Mouse (Mus musculus) heart, postnatal 0 days (tissue): Measurements from ENCODE around the gene Gcn1l1. TPM values are rescaled to one million over a fixed set of nuclear protein-coding genes. Genes with fewer than 3 reads are reported as not detected.

Experiments used
- ATAC-seq: fragments of 200-750 bp; cut with Nextera tagmentation; 2 replicates; pipeline ENCODE4 v1.8.0; 2017; ENCODE audit warnings: low read depth, moderate number of reproducible peaks, moderate library complexity; ENCODE audit not compliant: insufficient read depth
- DNase-seq: peaks from one replicate; pipeline ENCODE4 v3.0.0-alpha.2; 2016; ENCODE audit warnings: low spot score
- H3K27ac ChIP-seq: fragments of 300-500 bp; sonication (generic); 2 replicates; pipeline ENCODE4 v1.5.1; 2014; ENCODE audit warnings: low read depth, mild to moderate bottlenecking
- H3K27me3 ChIP-seq: fragments of 300-500 bp; sonication (generic); 2 replicates; pipeline ENCODE4 v1.6.1; 2014; ENCODE audit warnings: low read length, mixed read lengths; ENCODE audit not compliant: control insufficient read depth, insufficient read depth
- H3K36me3 ChIP-seq: fragments of 300-500 bp; sonication (generic); replicated peaks from 2 replicates; pipeline ENCODE4 v1.6.1; 2014; ENCODE audit warnings: low read length, mixed read lengths; ENCODE audit not compliant: control insufficient read depth, insufficient read depth
- H3K4me1 ChIP-seq: fragments of 300-500 bp; sonication (generic); 2 replicates; pipeline ENCODE4 v1.6.1; 2014; ENCODE audit warnings: antibody characterized with exemption; ENCODE audit not compliant: control insufficient read depth, insufficient read depth
- H3K4me2 ChIP-seq: fragments of 300-500 bp; sonication (generic); 2 replicates; pipeline ENCODE4 v1.6.1; 2014; ENCODE audit warnings: low read depth, mild to moderate bottlenecking, low read length, moderate library complexity
- H3K4me3 ChIP-seq: fragments of 300-500 bp; sonication (generic); 2 replicates; pipeline ENCODE4 v1.5.1; 2014; ENCODE audit warnings: low read depth, low read length
- H3K9ac ChIP-seq: fragments of 300-500 bp; sonication (generic); replicated peaks from 2 replicates; pipeline ENCODE4 v1.6.1; 2014; ENCODE audit warnings: low read depth, low read length, mixed read lengths
- H3K9me3 ChIP-seq: fragments of 300-500 bp; sonication (generic); replicated peaks from 2 replicates; pipeline ENCODE4 v1.6.1; 2016; ENCODE audit warnings: low read length; ENCODE audit not compliant: control insufficient read depth
- CTCF ChIP-seq: IDR thresholded peaks from 2 replicates; pipeline ENCODE4 v1.5.1; 2016; ENCODE audit warnings: antibody characterized with exemption, control low read depth, low read depth
- EP300 ChIP-seq: IDR thresholded peaks from 2 replicates; pipeline ENCODE4 v1.6.1; 2016; ENCODE audit warnings: antibody characterized with exemption, low read depth
- WGBS: fragments of 180-500 bp; shearing (Covaris S2); extraction: QIAGEN DNeasy Blood & Tissue Kit; methylation state at CpG from one replicate; pipeline ENCODE4 v1.1.7; 2014; 5-methylcytosine and 5-hydroxymethylcytosine counted together
- polyA plus RNA-seq: library from polyadenylated mRNA; unstranded; fragments of >200 nt; fragmentation: Nextera tagmentation; extraction: Ambion mirVana; gene quantifications from 2 replicates; pipeline ENCODE4 v1.2.1, GENCODE M21; 2015
- total RNA-seq: library from RNA; depleted of rRNA; stranded (reverse); fragments of >200 nt; gene quantifications from 2 replicates; pipeline ENCODE4 v1.2.3, GENCODE M21; 2014; ENCODE audit warnings: low replicate concordance

Gene Gcn1l1
- total and polyA plus RNA-seq, 2 experiments from 2014 or later = 13.6 to 38.3 TPM

DNA sequence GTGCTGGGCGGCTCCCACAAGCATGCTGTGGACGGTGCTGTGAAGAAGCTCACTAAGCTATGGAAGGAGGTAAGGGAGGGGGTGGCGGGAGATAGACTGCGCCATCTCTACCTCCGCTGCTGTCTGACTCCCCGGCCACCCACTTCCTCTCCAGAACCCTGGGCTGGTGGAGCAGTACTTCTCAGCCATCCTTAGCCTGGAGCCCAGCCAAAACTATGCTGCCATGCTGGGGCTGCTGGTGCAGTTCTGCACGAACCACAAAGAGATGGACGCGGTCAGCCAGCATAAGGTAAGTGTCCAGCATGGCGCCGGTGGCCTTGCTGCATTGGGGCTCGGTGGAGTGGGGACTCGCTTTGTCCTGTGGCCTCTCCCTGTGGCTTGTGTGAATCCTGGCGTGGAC is 13.9 kb downstream of the Gcn1l1 start:
- no peak overlapping the region for H3K27ac ChIP-seq
- H3K4me3 ChIP-seq = no peak overlapping the region
- WGBS = 94% methylated on average over 14 of the region's 14 CpGs
- DNase-seq (no peak), ATAC-seq (no peak)
- peaks cover 84% of the 10 kb centered on the region for H3K36me3 ChIP-seq
- no peak overlapping the region for H3K4me2 ChIP-seq
- 0 out of 2 replicates have a peak, but pooled peaks cover 6% of the 10 kb centered on the region for H3K4me1 ChIP-seq
- no peaks in the 10 kb centered on the region for H3K27me3 ChIP-seq
- TF ChIP-seq EP300 (no peak), CTCF (no peak)
- H3K9ac ChIP-seq = no peak overlapping the region
- H3K9me3 ChIP-seq = peaks cover 9% of the 10 kb centered on the region

- WGBS = 75% methylated on average over 5 of the region's 5 CpGs
- Histone ChIP-seq H3K9ac (no peak overlapping the region), H3K36me3 (peaks cover 88% of the 10 kb centered on the region), H3K4me2 (no peak overlapping the region), H3K4me1 (0 out of 2 replicates have a peak, but pooled peaks cover 6% of the 10 kb centered on the region), H3K9me3 (peaks cover 9% of the 10 kb centered on the region), H3K4me3 (no peak overlapping the region), H3K27me3 (no peaks in the 10 kb centered on the region), H3K27ac (no peak overlapping the region)
- TF ChIP-seq CTCF (no peak), EP300 (no peak)
- no peak for DNase-seq
- ATAC-seq = no peak
These were observed 14.3 kb downstream of the Gcn1l1 start for GRCm38 (mm10) chr5:115579363-115579762.

DNA sequence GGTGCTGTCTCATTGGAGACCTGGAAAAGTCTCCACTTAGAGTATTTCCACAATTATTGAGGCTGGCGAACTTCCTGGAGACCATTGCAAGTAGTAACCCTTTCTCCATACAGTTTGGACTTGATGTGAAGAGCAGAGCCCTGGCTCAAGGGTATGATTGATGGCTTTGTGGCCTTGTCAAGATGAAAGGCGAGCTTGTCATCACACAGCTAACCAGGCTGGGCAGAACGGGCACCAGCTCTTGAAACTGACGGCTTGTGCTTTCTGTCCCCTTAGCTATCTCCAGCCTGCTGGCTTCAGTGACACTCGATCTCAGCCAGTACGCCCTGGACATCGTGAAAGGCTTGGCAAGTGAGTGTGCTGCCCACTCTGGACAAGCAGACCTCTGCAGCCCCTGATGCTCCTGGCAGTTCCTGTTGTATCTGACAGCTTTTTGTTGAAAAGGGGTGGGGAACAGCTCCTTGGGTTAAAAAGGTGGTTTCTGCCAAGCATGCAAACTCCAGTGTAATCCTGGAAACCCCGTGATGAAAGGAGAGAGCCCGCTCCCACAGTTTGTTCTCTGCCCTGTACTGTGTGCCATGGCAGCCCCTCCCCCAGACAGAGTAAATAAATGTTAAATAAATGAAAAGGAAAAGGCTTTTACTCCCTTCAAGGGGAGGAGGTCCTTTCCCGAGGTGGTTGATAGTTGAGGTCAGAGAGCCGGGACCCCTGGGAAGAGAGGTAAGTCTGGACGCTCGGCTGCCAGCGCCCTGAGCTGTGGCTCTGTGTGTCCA is 15.4 kb downstream of the Gcn1l1 start:
- 76% methylated on average over 14 of the region's 14 CpGs for WGBS
- Histone ChIP-seq H3K27ac (no peak overlapping the region), H3K36me3 (peaks cover 99% of the 10 kb centered on the region), H3K4me2 (no peak overlapping the region), H3K9me3 (peaks cover 9% of the 10 kb centered on the region), H3K27me3 (no peaks in the 10 kb centered on the region), H3K4me1 (0 out of 2 replicates have a peak, but pooled peaks cover under 1% of the 10 kb centered on the region), H3K4me3 (no peak overlapping the region), H3K9ac (no peak overlapping the region)
- no peak for TF ChIP-seq CTCF
- TF ChIP-seq EP300 = no peak
- ATAC-seq (no peak), DNase-seq (no peak)

- no peak for ATAC-seq
- Histone ChIP-seq H3K27ac (no peak overlapping the region), H3K36me3 (peaks cover 100% of the 10 kb centered on the region), H3K4me3 (no peak overlapping the region), H3K27me3 (no peaks in the 10 kb centered on the region), H3K4me1 (no peaks in the 10 kb centered on the region), H3K9ac (no peak overlapping the region), H3K9me3 (peaks cover 9% of the 10 kb centered on the region), H3K4me2 (no peak overlapping the region)
- TF ChIP-seq EP300 (no peak), CTCF (no peak)
- DNase-seq = no peak
- WGBS = 90% methylated on average over 9 of the region's 9 CpGs
These were observed 16.6 kb downstream of the Gcn1l1 start for GRCm38 (mm10) chr5:115581662-115582061.

GRCm38 (mm10) chr5:115585616-115586015 is 20.6 kb downstream of the Gcn1l1 start:
- TF ChIP-seq CTCF (no peak), EP300 (no peak)
- Histone ChIP-seq H3K27ac (no peak overlapping the region), H3K4me3 (no peak overlapping the region), H3K27me3 (no peaks in the 10 kb centered on the region), H3K4me1 (no peaks in the 10 kb centered on the region), H3K36me3 (peaks cover 98% of the 10 kb centered on the region), H3K9me3 (peaks cover 9% of the 10 kb centered on the region), H3K9ac (no peak overlapping the region), H3K4me2 (no peak overlapping the region)
- ATAC-seq (no peak), DNase-seq (no peak)
- 88% methylated on average over 12 of the region's 12 CpGs for WGBS
